Mouse (Mus musculus) ES-E14 (cell line): ENCODE data around the gene Angptl7.

ENCODE experiments used
- CHD2 ChIP-seq: IDR thresholded peaks from 2 replicates; pipeline ENCODE4 v1.6.1; 2014; ENCODE audit warnings: mild to moderate bottlenecking, low read depth, low read length, inconsistent platforms
- HCFC1 ChIP-seq: IDR thresholded peaks from 2 replicates; pipeline ENCODE4 v1.6.1; 2012; ENCODE audit warnings: low read length, inconsistent platforms, borderline replicate concordance; ENCODE audit not compliant: insufficient read depth
- MAFK ChIP-seq: IDR thresholded peaks from 2 replicates; pipeline ENCODE4 v1.6.1; 2014; ENCODE audit warnings: mild to moderate bottlenecking, low read depth, low read length, inconsistent platforms; ENCODE audit not compliant: insufficient read depth
- ZNF384 ChIP-seq: IDR thresholded peaks from 2 replicates; pipeline ENCODE4 v1.6.1; 2012; ENCODE audit warnings: low read depth, low read length, inconsistent platforms

DNA sequence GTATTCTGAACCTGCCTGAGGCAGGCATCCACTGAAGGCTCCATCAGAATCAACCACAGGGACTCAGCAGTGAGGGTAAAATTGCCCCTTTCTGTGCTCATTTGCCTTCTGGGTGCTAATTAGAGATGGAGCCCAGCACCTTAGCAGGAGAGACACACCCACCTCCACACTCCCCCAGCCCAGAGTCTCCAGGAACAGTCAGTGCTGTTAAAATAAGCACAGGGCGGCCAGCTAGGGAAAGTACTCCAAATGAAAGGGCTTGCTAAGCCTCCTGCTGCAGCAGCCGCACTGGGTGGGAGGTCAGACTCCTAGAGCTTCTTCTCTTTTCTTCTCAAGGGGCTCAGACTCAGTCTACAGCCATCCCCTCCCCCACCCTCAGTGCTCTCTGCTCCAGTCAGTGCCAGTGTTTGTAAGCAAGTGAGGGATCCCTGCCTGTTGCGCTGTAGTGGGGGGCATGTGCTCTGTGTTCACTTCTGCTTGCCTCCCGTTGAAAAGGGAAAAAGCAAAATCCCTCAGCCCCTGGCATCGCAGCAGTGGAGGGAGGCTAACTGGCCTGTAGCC lies 18.1 kb upstream of the Angptl7 start:
- no peak for TF ChIP-seq MAFK
- TF ChIP-seq HCFC1: no peak
- TF ChIP-seq CHD2: no peak
- TF ChIP-seq ZNF384: no peak
